Mouse (Mus musculus) embryo, embryonic 10.5 days (tissue): ENCODE results near the gene Pnpla2.
"Not testable (repeated sequence)": the region's sequence is repeated elsewhere in the genome, so short reads cannot be mapped to it uniquely, and the experiment has no call there.

Experiments used
- DNase-seq: peaks from one replicate; pipeline ENCODE4 v3.0.0-alpha.2; 2015; ENCODE audit warnings: low spot score

The Pnpla2 gene

DNA sequence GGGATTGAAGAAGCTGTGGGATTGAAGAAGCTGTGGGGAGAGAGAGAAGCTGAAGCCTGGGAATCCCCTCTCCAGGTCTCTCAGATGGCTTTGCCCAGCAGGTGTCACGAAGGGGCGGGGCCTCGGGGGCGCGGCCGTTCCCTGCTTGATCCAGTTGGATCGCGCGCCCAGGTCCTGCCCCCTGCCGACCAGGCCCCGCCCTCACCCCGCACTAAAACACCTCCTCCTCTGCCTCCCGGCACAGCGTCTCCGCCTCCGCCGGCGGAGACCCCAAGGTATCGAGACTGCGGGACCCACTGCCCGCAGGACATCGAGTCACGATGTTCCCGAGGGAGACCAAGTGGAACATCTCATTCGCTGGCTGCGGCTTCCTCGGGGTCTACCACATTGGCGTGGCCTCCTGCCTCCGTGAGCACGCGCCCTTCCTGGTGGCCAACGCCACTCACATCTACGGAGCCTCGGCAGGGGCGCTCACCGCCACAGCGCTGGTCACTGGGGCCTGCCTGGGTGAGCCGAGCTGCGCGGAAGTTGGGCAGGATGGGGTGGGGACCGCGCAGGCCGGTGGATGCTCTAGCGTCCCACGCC lies at the start of gene Pnpla2:
Gene Pnpla2 (plus strand): TSS at position 232 of the 585 bp plus-strand sequence.
- peak; percentile 91 for DNase-seq

GRCm38 (mm10) chr7:141405466-141405865 lies 49.5 kb upstream of the Pnpla2 start:
- DNase-seq: no peak

DNA sequence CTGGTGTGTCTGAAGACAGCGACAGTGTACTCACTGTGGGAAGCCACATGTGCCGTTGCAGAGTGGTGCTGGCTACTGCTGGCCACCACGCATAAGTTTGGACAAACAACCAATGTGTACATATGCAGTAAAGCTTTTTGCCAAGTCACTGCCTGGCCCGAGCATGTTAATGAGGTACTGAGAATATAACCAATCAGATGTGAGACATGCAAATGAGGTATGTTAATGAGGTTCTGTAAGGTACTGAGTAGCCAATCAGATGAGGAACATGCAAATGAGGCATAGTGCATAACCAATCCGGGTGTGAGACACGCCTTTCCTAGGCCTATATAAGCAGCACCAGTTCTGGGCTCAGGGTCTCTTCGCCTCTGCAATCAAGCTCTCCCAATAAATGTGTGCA lies 47.3 kb upstream of the Pnpla2 start:
- DNase-seq: not testable (repeated sequence)

DNA sequence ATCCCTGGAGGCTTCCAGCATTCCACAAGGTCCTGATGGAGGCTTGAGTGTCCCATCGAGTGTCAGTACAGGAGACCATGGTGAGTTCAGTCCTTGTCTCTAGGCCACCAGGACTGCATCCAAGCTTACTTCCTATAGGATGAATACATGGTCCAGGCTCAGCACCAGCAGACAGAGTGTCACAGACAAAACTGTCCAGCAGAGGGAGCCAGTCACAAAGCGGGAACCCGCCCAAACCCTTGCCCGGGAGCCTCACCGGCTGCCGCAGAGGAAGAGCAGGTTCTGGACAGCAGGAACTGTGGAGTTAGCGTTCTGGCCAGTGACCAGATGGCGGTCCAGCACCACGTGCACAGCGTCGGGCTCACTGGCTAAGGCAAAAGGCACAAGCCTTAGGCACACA lies 46.2 kb upstream of the Pnpla2 start:
- DNase-seq: peak; percentile 92

DNA sequence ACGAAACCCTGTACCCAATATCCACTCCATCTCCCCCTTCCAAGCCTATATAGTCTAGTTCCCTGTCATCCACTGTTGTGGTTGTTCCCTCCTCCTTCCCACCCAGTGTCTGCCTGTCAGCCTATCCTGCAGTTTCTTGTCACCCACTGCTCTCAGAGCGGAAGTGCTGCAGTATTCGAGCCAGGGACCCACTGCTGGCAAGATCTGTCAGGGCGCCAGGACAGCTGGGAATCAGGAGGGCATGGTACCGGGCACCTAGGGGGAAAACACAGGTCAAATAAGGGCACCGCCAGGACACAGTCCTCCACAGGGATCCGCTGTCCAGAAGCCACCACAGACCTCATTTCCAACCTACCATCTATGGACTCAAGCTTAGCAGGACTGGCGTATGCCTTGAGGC lies 44.4 kb upstream of the Pnpla2 start:
- no peak for DNase-seq

GRCm38 (mm10) chr7:141411667-141412066 lies 43.3 kb upstream of the Pnpla2 start:
- DNase-seq: no peak

- DNase-seq: peak; percentile 21
Measured at GRCm38 (mm10) chr7:141413331-141413730, 41.7 kb upstream of the Pnpla2 start.

DNA sequence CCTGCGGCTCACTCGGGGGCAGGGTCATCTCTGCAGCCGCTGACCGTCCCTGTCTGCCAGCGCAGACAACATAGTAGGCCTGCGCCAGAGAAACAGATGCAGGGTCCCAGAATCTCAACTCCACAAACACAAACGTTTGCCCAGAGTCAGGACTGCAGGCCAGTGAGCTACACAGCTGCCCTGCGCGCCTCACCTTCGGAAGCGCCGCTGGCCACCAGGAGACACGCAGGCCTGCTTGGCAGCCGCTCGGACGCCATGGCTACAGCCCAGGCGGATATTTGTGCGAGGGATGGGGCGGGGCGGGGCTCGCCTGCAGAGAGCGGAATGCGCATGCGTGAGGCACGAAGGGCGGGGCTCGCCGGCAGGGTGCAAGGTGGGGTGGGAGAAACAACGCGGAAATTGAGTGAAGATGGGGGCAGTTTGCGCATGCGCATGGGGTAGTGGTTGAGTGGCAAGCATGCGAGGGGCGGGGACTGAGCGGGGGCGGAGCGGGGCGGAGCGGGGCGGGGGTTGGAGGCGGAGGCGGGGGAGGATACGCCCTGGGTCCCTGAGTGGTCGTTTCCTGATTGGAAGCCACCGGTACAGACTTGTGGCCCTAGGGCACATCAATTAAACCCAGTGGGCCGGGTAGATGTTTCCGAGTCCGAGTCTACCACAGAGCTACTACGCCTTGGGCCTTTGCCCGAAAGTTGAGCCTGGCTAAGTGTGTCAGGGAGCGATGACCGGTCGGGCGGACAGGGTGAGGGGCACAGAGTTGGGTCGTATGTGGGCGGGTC lies 41.0 kb upstream of the Pnpla2 start, which contains the start of gene Gatd1:
Gene Gatd1 (minus strand): TSS at position 328 of the 776 bp plus-strand sequence.
- peak; percentile 100 for DNase-seq

DNA sequence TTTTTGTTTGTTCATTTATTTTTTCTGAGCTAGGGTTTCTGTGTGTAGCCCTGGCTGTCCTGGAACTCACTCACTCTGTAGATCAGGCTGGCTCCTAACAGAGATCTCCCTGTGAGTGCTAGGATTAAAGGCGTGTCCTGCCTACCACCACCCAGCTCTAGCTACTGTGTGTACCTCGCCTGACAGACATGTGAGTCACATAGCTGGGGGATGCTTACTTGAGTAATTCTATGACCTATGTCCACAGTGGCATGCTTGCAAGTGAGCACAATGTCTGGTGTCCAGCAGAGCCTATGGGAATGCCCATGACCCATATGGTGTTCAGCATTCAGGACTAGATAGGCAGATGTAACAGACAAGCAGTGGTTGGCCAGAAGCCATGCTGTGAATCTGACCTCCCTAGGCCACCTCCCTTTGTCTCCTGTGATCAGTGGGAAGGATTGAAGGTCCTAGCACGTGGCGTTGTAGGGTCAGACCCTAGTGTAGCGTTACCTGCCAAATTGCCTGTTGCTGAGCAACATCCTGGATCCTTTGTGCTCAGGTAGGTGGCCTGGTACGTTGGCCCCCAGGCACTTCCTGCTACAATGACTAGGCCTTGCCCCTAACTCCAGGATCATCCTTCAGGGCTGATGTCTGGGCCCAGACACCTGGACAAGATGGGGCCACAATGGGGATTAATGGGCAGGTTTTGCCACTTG lies 38.7 kb upstream of the Pnpla2 start:
- DNase-seq: no peak

GRCm38 (mm10) chr7:141417731-141418681 lies 37.0 kb upstream of the Pnpla2 start:
- no peak for DNase-seq

GRCm38 (mm10) chr7:141418970-141419369 lies 36.0 kb upstream of the Pnpla2 start:
- DNase-seq: no peak

DNA sequence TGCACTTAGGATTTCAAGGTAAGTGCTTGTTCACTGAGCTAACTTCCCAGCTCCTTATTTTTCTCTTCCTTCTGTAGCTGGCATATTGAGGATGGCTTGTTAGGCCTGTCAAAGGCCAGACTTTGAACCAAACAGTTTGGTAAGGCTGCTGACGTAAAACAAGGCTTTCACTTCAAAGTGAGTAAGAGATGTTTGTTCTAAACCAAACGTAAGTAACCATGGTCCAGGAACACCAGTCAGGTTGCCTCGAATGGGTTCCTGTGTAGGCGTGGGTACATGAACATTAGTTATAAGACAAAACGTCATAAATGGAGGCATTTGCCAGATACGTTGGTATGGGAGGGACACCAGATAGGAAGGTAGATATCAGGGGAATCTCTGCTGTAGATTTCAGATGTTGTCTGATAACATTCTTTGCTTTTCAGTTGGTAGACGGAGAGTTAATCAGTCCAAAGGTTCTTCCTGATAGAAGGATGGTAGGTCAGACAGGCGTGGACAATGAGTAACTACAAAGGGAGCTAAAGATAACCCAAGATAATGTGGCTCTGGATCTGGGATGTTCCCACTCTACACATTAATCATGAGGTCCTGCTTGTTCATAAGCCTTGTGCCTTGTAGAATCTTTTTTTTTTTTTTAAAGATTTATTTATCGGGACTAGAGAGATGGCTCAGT lies 34.8 kb upstream of the Pnpla2 start:
- DNase-seq: no peak

DNA sequence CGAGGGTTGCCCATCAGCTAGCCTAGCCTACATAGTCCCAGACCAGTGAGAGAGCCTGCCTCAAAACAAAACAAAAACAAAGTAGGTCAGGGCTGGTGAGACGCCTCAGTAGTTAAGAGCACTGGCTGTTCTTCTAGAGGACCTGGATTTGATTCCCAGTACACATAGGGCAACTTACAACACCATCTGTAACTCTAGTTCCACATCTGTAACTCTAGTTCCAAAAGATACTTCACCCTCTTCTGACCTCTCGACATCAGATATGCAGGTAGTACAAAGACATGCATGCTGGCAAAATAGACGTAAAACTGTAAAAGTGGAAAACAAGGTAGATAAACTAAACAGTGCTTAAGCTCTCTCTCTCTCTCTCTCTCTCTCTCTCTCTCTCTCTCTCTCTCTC lies 31.2 kb upstream of the Pnpla2 start:
- DNase-seq: no peak

- DNase-seq: no peak
Measured at GRCm38 (mm10) chr7:141426948-141427730, 27.9 kb upstream of the Pnpla2 start.

DNA sequence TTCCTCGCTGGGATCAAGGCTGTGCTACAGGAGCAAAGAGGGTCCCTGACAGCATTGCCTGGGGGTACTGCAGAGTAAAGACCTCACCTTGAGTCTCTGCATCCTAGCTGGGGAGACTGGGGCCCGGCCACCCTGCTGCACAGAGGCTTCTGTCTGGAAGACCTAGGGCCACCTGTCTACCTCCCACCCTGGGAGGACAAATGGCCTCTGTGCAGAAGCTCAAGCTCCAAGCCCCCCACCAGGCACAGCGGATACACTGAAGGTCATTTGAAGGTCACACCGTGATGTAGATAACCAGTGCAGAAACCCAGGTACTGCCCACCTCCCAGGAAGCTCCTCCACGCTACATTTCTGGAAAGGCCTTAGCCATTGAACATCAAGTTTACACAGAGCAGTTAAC lies 26.3 kb upstream of the Pnpla2 start:
- no peak for DNase-seq

DNA sequence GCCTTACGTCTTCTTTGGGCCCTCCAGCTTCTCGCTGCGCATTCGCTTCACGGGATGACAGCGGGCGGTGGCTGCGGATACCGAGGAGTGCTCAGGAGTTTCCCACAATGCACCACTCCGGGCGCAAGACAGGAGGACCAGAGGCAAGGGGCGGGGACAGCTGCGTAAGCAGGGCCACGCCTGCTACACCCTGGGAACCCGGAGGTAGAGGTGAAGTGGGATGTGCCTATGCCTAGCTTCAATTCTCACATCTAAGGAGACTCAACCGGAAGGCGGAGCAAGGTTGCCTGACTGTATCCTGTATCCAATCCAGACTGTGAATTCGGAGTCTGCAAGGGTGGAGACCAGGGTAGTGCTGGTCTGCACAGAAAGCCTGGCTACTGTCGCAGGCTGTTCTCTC lies 25.7 kb upstream of the Pnpla2 start, which contains the start of gene Cend1:
Gene Cend1 (minus strand): TSS at position 182 of the 400 bp plus-strand sequence.
- DNase-seq: peak; percentile 83

DNA sequence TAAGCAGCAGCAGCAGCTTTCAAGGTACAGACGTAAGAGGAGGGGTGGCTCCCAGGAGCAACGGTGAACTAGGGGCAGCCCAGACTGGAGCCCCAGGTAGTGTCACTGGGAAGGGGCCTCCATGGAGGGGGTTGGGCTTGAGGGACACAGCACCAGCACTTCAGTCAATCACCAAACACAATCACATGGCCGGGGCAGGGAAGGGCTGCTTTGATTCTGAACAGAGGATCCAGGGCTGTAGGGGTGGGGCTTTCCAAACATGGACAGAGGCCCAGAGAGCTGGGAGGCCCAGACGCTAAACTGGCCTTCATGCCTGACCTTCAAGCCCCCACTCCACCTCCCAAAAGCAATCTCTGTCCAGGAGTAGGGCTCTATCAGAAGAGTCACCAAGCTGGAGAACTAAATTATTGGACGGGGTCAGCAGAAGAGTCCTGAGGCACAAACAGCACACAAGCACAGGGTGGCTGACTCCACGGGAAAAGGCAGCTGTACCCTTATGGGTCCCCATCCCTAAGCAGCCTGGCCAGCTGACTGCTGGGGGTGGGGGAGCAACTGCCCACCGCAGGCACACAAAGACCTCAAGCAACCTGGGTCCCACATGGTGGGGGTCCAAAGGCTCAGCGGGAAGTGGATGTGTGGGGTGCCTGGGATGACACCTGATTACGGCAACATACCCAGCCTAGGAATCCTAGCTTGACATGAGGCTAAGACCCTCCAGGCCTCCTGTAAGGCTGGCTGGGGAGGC lies 25.0 kb upstream of the Pnpla2 start:
- DNase-seq: no peak

GRCm38 (mm10) chr7:141430585-141431240 lies 24.3 kb upstream of the Pnpla2 start:
- no peak for DNase-seq
